Mouse (Mus musculus) hindbrain, embryonic 14.5 days (tissue): ENCODE results near the gene Emp3. TPM values are rescaled to one million over a fixed set of nuclear protein-coding genes. Genes with fewer than 3 reads are reported as not detected.

Source experiments
- ATAC-seq: fragments of 200-750 bp; cut with Nextera tagmentation; 2 replicates; pipeline ENCODE4 v1.8.0; 2017; ENCODE audit warnings: moderate number of reproducible peaks, mild to moderate bottlenecking, moderate TSS enrichment, moderate library complexity; ENCODE audit not compliant: low FRiP score
- DNase-seq: peaks from one replicate; pipeline ENCODE4 v3.0.0-alpha.2; 2015; ENCODE audit warnings: low spot score
- H3K27ac ChIP-seq: fragments of 300-500 bp; sonication (generic); 2 replicates; pipeline ENCODE4 v1.5.1; 2014; ENCODE audit warnings: mild to moderate bottlenecking, moderate library complexity
- H3K27me3 ChIP-seq: fragments of 300-500 bp; sonication (generic); 2 replicates; pipeline ENCODE4 v1.6.1; 2014; ENCODE audit warnings: mild to moderate bottlenecking, low read length, mixed read lengths; ENCODE audit not compliant: control insufficient read depth, insufficient read depth
- H3K36me3 ChIP-seq: fragments of 300-500 bp; sonication (generic); replicated peaks from 2 replicates; pipeline ENCODE4 v1.6.1; 2014; ENCODE audit not compliant: control insufficient read depth, insufficient read depth
- H3K4me1 ChIP-seq: fragments of 300-500 bp; sonication (generic); replicated peaks from 2 replicates; pipeline ENCODE4 v1.6.1; 2014; ENCODE audit warnings: antibody characterized with exemption, low read length, mixed read lengths; ENCODE audit not compliant: control insufficient read depth, insufficient read depth
- H3K4me2 ChIP-seq: fragments of 300-500 bp; sonication (generic); replicated peaks from 2 replicates; pipeline ENCODE4 v1.6.1; 2014; ENCODE audit warnings: mild to moderate bottlenecking, moderate library complexity
- H3K4me3 ChIP-seq: fragments of 300-500 bp; sonication (generic); replicated peaks from 2 replicates; pipeline ENCODE4 v1.5.1; 2014; ENCODE audit warnings: mild to moderate bottlenecking, low read length
- H3K9ac ChIP-seq: fragments of 300-500 bp; sonication (generic); 2 replicates; pipeline ENCODE4 v1.6.1; 2014
- H3K9me3 ChIP-seq: fragments of 300-500 bp; sonication (generic); 2 replicates; pipeline ENCODE4 v1.6.1; 2016; ENCODE audit warnings: low read length; ENCODE audit not compliant: control insufficient read depth
- WGBS: fragments of 180-500 bp; shearing (Covaris S2); extraction: QIAGEN DNeasy Blood & Tissue Kit; methylation state at CpG from one replicate; pipeline ENCODE4 v1.1.7; 2014; 5-methylcytosine and 5-hydroxymethylcytosine counted together
- polyA plus RNA-seq: library from polyadenylated mRNA; unstranded; fragments of >200 nt; fragmentation: Nextera tagmentation; extraction: Ambion mirVana; gene quantifications from 2 replicates; pipeline ENCODE4 v1.2.1, GENCODE M21; 2014

Gene Emp3
- polyA plus RNA-seq, 1 experiment from 2014 or later, result 38.8 TPM

DNA sequence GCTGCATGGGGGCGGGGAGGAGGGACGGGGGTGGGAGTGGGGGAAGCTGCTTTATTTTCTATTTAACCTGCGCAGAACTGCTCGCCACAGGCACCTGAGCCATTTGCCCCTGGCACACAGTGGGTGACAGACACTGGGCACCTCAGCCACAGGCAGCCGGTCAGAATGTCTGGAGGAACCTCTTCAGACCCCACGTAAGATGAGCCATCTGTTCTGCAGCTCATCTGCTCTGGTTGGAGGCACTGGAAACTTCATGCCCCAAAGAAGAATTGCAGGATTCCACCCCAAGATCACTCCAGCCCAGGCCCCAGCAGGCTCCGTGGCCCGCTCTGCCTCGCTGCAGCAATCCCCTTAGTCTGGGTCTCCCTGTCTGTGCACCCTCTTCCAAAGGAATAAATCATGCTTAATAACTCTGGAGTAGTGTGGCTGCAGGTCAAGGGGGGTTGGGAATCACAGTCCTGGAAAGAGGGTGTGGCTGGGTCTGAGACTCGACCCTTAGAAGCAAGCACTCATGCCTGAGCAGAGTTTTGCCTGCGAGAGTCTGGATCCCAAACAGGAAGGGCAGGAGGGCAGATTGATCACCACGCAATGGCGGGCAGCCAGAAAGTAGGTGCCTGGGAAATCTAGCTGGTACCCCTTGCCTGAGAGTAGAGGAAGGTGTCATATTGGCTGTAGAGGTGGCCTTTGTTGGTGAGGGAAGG lies 4.0 kb downstream of the Emp3 start:
- Histone ChIP-seq H3K9me3 (no peaks in the 10 kb centered on the region), H3K4me2 (peak overlapping the region; percentile 55), H3K4me1 (peaks cover 19% of the 10 kb centered on the region), H3K27ac (peak overlapping the region; percentile 88), H3K27me3 (no peaks in the 10 kb centered on the region), H3K9ac (peak overlapping the region; percentile 62), H3K4me3 (peak overlapping the region; percentile 17; the same call in 1 of the 2 replicates), H3K36me3 (no peaks in the 10 kb centered on the region)
- ATAC-seq (no peak; the same call in 1 of the 2 replicates), DNase-seq (no peak)
- WGBS, result 33% methylated on average over 13 of the region's 13 CpGs

- Histone ChIP-seq H3K36me3 (no peaks in the 10 kb centered on the region), H3K27ac (peak overlapping the region; percentile 88), H3K4me3 (peak overlapping the region; percentile 17), H3K9me3 (no peaks in the 10 kb centered on the region), H3K4me1 (peaks cover 19% of the 10 kb centered on the region), H3K27me3 (no peaks in the 10 kb centered on the region), H3K9ac (peak overlapping the region; percentile 62), H3K4me2 (peak overlapping the region; percentile 55)
- DNase-seq (peak; percentile 81), ATAC-seq (peak; percentile 90)
- WGBS, result 32% methylated on average over 26 of the region's 26 CpGs
Measured at GRCm38 (mm10) chr7:45916056-45917003, 4.9 kb downstream of the Emp3 start.

DNA sequence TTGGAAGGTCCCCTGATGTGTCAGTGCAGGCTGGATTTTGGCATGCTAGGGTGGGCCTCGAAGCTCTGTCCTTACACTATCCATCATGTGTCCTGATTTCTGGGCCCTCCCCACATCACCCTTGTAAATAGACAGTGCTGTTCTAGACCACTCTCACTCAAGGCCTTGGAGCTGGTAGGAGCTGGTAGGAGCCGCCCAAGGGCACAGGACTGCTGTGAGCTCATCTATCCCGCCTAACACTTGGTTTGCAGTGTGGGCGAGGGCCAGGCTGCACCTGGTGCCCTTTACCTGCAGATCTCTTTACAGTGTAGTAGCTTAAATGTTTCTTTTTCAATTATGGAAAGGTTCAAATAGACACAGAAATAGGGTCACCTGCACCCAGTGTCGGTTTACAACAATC lies 6.2 kb downstream of the Emp3 start:
- Histone ChIP-seq H3K27ac (no peak overlapping the region), H3K36me3 (0 out of 2 replicates have a peak, but pooled peaks cover 6% of the 10 kb centered on the region), H3K9me3 (no peaks in the 10 kb centered on the region), H3K4me1 (peaks cover 19% of the 10 kb centered on the region), H3K9ac (no peak overlapping the region; the same call in 1 of the 2 replicates), H3K4me2 (no peak overlapping the region), H3K4me3 (no peak overlapping the region), H3K27me3 (no peaks in the 10 kb centered on the region)
- WGBS, result 95% methylated on average over 5 of the region's 5 CpGs
- no peak for DNase-seq
- no peak for ATAC-seq

- peaks cover 19% of the 10 kb centered on the region for H3K4me1 ChIP-seq
- no peak overlapping the region for H3K4me2 ChIP-seq
- no peaks in the 10 kb centered on the region for H3K9me3 ChIP-seq
- H3K27me3 ChIP-seq, result no peaks in the 10 kb centered on the region
- 85% methylated on average over 6 of the region's 6 CpGs for WGBS
- H3K4me3 ChIP-seq, result no peak overlapping the region
- DNase-seq, result no peak
- 0 out of 2 replicates have a peak, but pooled peaks cover 6% of the 10 kb centered on the region for H3K36me3 ChIP-seq
- no peak overlapping the region for H3K27ac ChIP-seq
- no peak overlapping the region for H3K9ac ChIP-seq
- ATAC-seq, result no peak
Measured at GRCm38 (mm10) chr7:45914067-45914466, 7.1 kb downstream of the Emp3 start.

DNA sequence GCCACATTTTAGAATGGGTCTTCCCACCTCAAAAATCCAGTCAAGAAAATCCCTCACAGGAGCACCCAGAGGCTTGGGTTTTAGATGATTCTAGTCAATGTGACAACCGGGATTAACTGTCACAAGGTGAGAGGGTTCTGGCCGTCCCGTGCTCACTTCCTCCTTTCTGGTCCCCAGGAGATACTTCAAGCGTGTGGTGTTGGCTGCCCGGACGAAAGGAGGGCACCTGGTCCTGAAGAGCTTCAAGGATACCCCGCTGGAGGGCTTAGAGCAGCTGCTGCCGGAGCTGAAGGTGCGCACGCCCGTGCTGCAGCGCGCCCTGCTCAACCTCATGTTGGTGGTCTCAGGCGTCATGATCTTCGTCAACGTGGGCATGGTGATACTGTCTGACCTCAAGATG lies 12.1 kb downstream of the Emp3 start:
- H3K36me3 ChIP-seq, result peaks cover 13% of the 10 kb centered on the region
- no peak overlapping the region for H3K4me2 ChIP-seq
- DNase-seq, result no peak
- no peak for ATAC-seq
- 96% methylated on average over 16 of the region's 16 CpGs for WGBS
- H3K4me1 ChIP-seq, result no peaks in the 10 kb centered on the region
- H3K9me3 ChIP-seq, result no peaks in the 10 kb centered on the region
- no peak overlapping the region for H3K4me3 ChIP-seq
- H3K9ac ChIP-seq, result no peak overlapping the region
- H3K27me3 ChIP-seq, result no peaks in the 10 kb centered on the region
- no peak overlapping the region for H3K27ac ChIP-seq

- no peak for ATAC-seq
- H3K9ac ChIP-seq, result no peak overlapping the region
Measured at GRCm38 (mm10) chr7:45908384-45908783, 12.8 kb downstream of the Emp3 start.

GRCm38 (mm10) chr7:45906622-45907021 lies 14.6 kb downstream of the Emp3 start:
- Histone ChIP-seq H3K27me3 (no peaks in the 10 kb centered on the region), H3K9ac (no peak overlapping the region), H3K4me1 (no peaks in the 10 kb centered on the region), H3K9me3 (no peaks in the 10 kb centered on the region), H3K36me3 (peaks cover 13% of the 10 kb centered on the region), H3K27ac (no peak overlapping the region), H3K4me2 (no peak overlapping the region), H3K4me3 (no peak overlapping the region)
- no peak for ATAC-seq
- WGBS, result 89% methylated on average over 9 of the region's 9 CpGs
- DNase-seq, result no peak

More at GRCm38 (mm10) chr7:45908384-45908783, 12.8 kb downstream of the Emp3 start:
- Histone ChIP-seq H3K27ac (no peak overlapping the region), H3K4me2 (no peak overlapping the region), H3K4me3 (no peak overlapping the region), H3K4me1 (no peaks in the 10 kb centered on the region), H3K9me3 (no peaks in the 10 kb centered on the region), H3K36me3 (peaks cover 13% of the 10 kb centered on the region), H3K27me3 (no peaks in the 10 kb centered on the region)
- no peak for DNase-seq

DNA sequence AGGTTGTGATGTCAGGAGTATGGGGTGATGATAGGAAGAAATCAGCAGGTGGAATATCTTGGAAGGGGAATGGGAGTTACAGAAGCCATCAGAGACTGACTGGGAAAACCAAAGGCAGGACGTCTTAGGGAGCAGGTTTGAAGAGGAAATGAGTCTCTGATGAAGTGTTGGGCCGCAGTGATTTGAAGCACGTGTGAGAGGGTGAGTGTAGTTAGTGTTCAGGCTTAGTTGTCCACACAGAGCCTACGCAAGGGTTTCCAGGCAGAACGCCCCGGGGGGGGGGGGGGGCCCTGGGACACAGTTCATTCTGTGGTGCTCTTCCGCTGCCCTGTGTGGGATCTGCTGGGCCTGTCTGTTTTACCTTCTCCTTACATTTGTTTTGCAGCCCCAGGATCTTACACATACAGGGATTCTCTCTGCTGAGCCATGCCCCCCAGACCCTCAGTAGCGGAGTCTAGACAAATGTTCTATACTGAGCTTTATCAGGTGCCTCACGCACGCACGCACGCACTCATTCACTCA lies 18.7 kb downstream of the Emp3 start:
- 85% methylated on average over 12 of the region's 12 CpGs for WGBS
- no peaks in the 10 kb centered on the region for H3K27me3 ChIP-seq
- ATAC-seq, result no peak
- no peak overlapping the region for H3K9ac ChIP-seq
- no peak overlapping the region for H3K4me2 ChIP-seq
- no peak for DNase-seq
- H3K27ac ChIP-seq, result no peak overlapping the region
- H3K9me3 ChIP-seq, result no peaks in the 10 kb centered on the region
- H3K4me3 ChIP-seq, result no peak overlapping the region
- peaks cover 6% of the 10 kb centered on the region; the same call in 1 of the 2 replicates for H3K36me3 ChIP-seq
- H3K4me1 ChIP-seq, result peaks cover 7% of the 10 kb centered on the region

DNA sequence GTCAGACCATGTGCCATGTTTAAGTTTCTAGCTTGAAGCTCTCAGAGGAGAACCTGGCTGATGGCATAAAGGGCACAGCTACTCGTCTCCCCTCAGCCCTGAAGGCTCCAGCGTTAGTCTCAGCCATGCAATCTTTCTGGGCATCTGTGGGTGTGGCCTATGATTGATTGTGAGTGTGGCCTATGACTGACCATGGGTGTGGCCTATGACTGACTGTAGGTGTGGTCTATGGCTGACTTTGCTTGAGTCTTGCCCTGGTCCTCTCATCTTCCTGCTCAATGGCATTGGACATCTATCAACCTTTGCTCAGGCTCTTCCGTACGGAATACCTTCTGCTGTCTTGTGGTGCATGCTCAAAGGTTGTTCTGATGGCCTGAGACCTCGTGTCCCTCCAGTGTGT lies 19.6 kb downstream of the Emp3 start:
- Histone ChIP-seq H3K4me2 (no peak overlapping the region), H3K9ac (no peak overlapping the region), H3K9me3 (no peaks in the 10 kb centered on the region), H3K27ac (no peak overlapping the region), H3K27me3 (no peaks in the 10 kb centered on the region), H3K36me3 (no peaks in the 10 kb centered on the region), H3K4me3 (no peak overlapping the region), H3K4me1 (peaks cover 13% of the 10 kb centered on the region)
- WGBS, result 57% methylated on average over 5 of the region's 5 CpGs
- no peak for DNase-seq
- ATAC-seq, result no peak
